Mouse (Mus musculus) lung, adult 18-20 months (tissue): Measurements from ENCODE around the gene Nat8l.
"Not testable (repeated sequence)": the region's sequence is repeated elsewhere in the genome, so short reads cannot be mapped to it uniquely, and the experiment has no call there.

ENCODE experiments used
- DNase-seq, 2 experiments: peaks; one replicate each; pipeline ENCODE4 v3.0.0; 2022; ENCODE audit warnings: mixed read lengths in 2 of 2

Gene Nat8l

DNA sequence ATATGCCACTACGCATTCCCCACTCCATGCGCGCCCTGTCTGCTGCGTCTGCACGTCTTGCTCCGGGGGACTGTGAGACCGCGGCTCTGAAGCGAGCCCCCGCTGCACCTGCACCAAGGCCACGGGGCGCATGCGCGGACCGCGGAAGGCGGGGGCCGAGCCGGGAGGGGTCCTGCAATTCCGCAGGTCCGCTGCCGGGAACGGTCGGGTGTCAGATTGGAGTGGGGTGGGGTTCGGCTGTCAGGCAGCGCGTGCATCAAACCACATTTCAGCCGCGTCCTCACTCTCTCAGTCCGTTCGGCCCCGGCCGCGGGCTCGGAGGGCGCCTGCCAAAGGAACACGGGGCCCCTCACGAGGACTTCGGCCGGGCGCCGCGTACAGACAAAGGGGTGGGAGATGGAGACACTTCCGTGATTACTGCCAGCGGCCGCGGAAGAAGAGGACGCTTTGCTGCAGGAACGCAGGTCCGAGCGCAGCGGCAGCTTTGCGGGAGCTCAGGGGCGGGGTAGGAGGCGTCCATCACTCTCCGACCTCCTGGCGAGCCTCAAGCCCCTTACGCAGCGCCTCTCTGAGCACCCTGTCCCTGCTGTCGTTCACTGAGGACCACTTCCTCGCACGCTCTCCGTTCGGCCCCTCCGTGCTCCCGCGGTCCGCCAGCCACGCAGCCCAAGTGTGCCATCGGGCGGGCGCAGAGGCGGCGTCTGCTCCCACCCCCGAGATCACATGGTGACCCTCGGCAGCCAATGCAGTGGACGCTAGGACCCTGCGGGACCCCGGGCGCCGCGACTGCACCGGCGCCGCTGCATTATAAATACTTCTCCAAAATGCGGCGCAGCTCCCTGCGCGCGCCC lies at the start of gene Nat8l:
Gene Nat8l, plus strand, starts transcription at position 142 of the 851 bp plus-strand sequence.
- DNase-seq = no peak

DNA sequence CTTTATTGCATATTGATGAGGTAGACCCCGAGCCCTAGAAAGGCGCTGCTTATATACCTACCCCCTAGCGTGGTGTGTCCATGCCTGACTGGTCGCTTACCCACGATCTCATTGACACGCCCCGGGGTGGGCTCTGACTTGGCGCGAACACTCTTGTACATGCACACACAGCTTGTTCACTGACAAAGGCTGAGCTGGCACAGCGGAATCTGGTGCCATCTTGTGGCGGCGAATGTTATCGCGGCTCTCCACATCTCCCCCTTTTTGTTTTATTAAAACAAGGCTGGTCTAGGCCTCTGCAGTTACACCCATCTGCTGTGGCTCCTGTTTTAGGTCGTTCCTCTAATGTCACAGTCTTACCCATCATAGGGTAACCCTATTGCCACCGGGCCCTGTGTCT lies 48.7 kb upstream of the Nat8l start:
- DNase-seq = not testable (repeated sequence)

DNA sequence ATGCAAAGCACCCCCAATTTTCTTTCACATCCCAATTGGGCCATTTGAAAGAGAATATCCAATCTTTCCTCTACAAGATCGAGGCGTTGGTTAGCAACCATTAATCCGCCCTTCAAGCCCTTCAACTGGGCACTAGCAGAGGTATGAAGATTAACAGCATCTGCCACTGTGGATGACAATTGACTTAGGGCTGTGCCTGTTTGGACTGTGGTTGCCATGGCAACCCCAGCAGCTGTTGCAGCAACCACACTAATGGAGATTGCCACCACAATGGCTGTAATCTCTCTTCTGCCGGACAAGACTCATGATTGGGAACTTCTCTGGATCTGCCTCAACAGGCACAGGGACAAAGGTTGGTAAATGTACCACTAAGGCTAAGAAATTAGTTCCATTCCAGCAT lies 47.5 kb upstream of the Nat8l start:
- no peak for DNase-seq

DNA sequence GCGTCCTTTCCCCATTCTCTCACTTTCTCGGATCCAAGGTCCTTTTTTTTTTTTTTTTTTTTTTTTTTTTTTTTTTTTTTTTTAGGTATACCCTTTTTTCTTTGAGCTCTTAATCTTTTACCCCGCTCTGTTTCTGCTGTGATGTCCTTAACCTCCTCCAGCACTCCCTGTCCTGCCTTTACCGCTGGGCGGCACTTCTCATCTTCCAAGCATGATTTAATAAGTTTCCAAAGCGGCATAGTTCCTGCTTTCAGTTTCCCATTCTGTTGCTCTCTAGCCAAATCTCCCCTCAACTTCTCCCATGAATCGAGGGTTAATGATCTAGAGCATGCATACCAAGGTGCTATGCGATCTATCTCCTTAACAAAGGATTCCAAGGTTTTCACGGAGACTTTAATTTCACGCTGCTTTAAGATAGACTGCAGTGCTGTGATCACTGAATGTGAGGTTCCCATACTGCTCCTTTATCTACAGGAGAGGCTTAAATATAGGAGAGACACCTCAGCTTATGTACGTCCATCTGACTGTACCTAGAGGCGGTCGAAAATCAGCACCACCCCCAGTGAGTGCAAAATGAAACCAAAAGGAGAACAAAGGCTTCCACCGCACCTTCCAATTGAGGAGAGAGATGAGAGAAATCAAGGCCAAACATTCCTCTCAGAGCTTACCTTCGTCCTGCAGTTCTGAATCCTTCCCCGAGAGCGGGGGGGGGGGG lies 42.2 kb upstream of the Nat8l start:
- no peak for DNase-seq

DNA sequence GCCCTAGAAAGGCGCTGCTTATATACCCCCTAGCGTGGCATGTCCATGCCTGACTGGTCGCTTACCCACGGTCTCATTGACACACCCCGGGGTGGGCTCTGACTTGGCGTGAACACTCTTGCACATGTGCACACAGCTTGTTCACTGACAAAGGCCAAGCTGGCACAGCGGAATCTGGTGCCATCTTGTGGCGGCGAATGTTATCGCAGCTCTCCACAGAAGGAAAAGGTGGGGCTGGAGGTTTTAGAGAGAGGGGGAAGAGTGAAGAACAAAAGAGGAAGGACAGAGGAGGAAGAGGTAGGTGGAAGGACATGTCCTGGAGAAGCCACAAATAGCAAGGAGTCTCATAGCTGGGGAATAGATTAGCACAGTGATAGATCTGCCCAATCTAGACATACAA lies 41.4 kb upstream of the Nat8l start:
- peak; percentile 70 to 74 for DNase-seq

DNA sequence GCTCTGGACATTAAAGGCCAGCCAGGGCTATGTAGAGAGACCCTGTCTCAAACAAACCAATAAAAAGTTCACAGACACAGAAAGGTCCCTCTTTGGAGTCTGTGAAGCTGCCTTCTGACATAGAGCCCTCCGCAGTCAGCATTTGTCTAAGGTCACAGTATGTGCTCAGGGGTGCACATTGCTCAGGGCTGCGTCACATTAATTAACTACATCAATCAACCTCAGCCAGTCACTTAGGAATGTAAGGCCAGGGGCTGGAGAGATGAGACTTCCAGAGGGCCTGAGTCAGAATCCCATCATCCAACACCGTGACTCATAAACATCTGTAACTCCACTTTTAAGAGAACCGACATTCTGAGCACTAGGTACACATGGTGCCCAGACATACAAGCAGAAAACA lies 39.9 kb upstream of the Nat8l start:
- DNase-seq = no peak

DNA sequence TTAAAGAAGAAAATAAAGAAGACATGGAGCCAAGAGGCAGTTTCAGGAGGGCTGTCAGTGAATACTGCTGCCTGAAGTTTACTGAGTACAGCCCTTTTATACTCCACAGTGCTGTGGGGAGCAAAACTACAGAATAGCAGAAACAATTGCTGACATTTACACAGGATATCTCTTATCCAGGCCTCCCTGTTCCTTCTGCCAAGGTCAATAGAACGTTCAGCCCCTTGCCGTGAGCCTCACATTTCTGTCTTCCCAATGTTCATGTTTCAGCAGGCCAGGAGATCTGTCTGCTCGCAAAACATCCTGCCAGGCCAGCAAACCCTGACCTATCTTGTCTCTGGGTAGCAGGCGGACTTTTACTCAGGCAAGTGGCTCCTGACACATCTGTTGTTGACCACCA lies 36.4 kb upstream of the Nat8l start:
- no peak for DNase-seq

DNA sequence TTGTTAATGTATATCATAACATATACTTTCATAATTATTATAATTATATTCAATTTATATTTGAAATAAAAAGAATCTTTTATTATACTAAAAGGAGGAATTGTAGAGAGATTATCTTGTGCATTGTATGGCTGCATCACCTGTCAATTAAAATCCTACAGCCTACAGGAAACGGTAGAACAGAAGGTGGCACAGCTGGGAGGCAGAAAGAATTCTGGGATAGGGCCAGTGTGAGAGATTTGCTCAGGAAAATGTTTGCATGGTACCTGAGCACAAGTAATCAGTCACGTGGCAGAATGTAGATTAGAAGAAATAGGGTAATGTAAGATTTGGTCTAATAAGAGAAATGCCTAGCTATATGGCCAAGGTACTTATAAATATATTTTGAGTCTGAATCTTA lies 21.0 kb upstream of the Nat8l start:
- no peak for DNase-seq

DNA sequence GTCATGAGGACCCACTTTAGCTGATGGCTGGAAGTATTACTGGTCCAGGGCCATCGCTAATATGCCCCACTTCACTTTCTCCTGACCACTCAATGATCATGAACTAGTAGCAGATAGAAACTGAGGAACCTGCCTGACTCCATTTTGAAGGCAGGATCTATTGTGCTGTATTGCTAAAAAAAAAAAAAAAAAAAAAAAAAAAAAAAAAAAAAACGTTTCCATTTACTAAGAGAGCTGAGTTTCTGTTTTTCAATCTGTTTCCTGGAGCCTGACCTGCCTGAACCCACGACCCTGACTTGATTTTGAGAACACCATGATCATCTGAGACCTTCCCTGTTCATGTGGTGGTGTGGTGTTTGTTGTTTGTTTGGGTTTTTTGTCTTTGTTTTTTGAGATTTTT lies 19.5 kb upstream of the Nat8l start:
- no peak for DNase-seq

DNA sequence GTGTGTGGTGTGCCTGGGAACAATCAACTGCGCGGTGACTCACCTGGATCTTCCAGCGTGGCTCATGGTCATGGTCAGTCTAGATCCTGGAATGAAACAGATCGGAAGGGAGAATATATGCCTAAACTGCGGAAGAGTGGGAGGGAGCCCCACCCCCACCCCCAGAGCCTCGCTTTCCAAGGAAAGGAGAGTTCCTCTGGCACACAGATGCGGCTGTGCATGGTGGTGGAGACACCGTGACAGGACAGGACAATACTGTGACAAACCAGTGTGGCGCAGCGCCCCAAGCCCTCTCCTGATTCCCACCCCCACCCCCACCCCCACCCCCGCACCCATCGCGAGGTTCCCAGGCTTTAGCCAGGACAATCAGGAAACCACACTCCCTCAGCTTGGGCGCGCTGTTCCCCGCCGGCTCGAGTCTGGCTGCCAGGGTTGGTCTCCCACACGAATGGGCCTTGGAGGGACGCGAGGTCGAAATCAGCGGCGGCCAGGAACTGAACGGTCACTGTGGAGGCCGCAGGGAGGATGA lies 13.0 kb upstream of the Nat8l start:
- no peak for DNase-seq

DNA sequence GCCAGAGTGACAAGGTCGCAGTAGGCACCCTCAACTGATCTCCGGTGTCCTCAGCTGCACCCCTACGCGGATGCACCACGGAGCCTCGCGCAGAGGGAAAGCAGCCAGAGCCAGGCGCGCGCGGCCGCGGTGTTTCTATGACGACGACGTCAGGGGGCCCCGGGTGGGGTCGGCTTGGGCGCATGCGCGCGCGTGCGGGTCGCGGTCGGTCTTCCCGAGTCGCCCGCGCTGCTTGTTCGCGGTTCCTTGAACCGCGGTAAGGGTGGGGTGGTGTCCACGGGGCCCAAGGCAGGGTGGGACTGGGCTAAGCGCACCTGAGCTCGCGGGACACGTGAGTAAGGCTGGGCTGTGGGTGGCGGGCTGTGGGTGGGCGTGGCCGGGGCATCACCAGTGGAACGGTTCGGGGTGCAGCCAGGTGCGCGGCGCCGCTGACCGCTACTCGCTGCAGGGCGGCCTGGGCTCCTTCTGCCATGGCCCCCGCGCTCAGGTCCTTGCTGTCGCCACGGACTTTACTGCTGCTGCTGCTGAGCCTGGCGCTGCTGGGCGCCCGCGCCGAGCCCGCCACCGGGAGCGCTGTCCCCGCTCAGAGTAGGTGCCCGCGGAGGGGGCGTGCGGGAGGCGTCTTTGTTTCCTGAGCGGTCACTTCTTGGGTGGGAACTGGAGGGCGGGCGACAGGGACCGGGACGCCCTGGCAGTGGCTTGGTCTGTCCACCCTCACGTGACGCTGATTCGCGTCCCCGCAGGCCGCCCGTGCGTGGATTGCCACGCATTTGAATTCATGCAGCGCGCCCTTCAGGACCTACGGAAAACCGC lies 12.3 kb upstream of the Nat8l start, which contains the start of gene Gm1673:
Gene Gm1673, plus strand, starts transcription at position 125 of the 813 bp plus-strand sequence.
- peak; percentile 51 to 72 for DNase-seq

DNA sequence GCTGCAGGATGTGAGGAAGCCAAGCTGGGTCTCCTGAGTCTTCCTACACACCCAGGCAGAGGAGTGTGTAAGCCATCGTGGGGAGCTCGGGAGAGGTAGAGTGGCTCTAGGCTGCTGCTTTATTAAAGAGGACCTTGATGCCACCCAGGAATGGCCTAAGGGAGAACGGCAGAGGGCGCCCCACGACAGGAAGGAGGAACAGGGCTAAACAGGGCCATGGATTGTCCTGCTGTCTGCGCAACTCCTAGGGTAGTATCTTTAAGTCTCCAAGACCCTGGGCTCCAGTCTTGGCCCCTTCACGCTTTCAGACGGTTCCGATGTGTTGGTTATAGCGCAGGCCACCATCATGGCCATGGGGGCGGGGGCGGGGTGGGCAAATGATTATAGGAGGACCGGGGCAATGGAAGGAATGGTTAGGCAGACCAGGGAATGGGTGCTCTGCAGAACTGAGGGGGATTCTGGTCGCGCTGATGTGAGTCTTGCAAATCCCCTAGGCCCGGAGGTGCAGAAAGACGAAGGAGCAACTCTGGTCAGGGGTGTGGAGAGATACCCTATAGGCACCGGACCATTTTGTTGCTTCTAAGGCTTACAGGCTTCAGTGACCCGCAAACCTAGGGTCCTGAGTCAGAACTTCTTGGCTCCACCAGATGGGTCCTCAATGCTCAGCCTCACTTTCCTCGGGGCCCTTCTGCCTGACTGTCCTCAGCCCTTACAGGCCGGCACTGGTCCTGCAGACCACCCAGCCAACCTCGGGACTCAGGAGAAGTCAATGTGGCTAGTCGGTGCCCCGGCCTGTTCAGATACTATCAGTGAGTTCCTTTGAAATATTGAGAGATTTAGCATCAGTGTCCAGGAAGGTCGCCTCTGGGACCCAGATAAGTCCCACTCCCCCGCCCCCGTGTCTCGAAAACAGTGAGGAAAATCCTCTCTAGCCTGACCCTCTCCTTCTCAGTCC lies 836 bp upstream of the Nat8l start:
- peak in 1 of 2 experiments; percentile 42 for DNase-seq

DNA sequence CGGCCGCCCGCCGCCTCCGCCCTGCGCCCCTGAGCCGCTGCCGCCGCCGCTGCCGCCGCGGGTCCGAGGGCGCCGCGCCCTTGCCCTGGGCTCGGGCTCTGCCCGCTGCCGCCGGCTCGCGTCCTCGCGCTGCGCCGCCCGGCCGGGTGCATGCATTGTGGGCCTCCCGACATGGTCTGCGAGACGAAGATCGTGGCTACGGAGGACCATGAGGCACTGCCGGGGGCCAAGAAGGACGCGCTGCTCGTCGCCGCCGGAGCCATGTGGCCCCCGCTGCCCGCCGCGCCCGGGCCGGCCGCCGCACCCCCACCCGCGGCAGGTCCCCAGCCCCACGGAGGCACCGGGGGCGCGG lies 886 bp downstream of the Nat8l start:
- DNase-seq = no peak

DNA sequence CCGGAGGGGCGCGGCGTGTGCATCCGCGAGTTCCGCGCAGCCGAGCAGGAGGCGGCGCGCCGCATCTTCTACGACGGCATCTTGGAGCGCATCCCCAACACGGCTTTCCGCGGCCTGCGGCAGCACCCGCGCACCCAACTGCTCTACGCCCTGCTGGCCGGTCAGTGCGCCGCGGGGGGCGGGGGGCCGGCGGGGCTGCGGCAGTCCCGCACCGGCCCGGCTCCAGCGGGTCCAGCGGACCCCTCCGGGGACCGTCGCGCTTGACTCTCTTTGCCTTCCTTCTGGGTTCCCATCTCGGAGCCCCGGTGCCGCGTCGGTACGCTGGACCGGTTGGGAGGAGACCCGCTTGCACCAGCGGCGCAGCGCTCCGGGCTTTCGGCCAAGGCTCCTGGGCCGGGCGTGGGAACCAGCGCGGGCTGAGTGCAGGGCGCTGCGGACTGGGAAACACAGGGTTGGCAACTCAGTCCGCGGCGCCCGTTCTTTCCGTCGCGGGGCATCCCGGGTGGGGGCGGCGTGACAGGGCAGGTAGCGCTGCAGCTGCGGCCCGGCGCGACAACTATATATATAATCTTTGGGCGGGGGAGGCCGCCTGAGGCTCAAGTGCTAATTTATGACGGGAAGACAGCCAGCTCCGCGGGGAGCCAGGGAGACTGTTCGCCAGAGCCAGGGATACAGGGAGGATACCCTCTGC lies 1.4 kb downstream of the Nat8l start:
- DNase-seq = peak; percentile 42 to 44

DNA sequence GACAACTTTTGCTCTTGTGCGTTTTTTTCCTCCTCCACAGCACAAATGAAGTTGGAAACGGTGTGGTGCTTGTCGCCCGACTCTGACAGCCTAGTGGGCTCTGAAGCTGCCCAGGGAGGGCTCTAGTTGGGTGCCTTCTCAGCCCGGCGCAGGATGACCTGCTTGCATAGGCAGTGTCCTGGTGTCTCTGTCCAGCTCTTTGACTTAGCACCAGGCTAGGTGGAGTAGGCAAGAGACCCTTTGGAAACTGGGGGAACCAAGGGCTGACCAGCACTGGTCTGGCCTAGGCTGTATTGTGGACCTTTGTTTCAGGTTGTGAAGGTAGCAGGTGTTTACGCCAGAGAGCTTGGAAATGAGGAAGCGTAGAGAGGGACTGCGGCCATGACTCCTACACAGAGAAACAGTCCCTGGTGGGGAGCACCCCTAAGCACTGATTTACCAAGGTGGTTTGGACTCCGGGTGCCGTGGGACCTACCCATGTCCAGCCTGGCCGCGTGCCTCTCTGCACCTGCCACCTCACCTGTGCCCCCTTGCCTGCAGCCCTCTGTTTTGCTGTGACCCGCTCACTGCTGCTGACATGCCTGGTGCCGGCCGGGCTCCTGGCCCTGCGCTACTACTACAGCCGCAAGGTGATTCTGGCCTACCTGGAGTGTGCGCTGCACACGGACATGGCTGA lies 2.2 kb downstream of the Nat8l start:
- no peak for DNase-seq

DNA sequence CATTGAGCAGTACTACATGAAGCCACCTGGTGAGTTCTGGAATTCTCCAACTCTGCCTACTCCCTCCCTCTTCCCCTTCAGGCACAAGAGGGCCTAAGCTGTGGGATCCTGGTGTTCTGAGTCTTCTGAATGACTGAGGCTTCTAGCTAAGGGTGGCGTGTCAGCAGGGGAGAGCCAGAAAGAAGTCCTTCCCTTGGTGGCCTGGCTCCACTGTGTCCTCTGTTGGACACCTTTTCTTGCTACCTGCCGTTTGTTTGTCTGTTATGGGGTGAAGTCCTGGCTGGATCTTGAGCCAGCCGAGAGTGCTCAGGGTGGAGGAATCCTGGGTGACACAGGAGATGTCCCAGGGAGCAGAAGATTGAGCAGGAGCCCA lies 2.7 kb downstream of the Nat8l start:
- DNase-seq = no peak

DNA sequence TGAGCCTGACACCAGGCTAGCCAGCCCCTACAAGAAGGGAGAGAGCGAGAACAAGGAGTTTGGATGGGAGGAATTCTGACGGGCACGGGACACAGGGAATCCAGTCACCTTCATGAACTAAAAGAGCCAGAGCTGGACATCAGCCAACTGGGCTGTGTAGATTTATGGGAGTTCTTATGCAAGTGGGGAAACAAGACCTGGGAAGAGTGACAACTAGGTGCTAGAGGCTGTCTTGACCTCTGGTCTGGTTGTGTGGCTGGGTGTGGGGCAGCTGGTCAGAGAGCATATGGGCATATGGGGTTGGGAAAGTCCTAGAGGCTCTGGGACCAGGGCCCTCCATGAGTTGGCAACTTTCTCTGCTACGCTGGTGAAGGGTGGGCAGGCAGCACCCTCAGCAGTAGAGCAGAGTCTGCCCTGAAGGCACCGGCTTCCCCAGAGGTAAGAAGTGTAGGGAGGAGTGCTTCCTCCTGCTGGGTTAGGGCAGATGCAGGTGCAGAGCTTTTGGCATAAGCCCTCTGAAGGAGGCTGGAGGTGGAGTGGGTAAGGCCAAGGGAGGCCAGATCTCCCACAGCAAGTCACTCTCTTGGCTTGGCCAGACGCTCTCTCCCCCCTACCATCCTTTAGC lies 3.8 kb downstream of the Nat8l start:
- peak; percentile 22 to 38 for DNase-seq

DNA sequence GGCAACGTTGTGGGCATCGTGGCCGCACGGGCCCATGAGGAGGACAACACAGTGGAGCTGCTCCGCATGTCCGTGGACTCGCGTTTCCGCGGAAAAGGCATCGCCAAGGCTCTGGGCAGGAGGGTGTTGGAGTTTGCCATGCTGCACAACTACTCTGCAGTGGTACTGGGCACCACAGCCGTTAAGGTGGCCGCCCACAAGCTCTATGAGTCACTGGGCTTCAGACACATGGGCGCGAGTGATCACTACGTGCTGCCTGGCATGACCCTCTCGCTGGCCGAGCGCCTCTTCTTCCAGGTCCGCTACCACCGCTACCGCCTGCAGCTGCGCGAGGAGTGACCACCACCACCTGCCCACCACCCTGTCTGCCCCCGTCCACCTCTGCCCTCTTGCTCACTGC lies 5.0 kb downstream of the Nat8l start:
- DNase-seq = no peak

DNA sequence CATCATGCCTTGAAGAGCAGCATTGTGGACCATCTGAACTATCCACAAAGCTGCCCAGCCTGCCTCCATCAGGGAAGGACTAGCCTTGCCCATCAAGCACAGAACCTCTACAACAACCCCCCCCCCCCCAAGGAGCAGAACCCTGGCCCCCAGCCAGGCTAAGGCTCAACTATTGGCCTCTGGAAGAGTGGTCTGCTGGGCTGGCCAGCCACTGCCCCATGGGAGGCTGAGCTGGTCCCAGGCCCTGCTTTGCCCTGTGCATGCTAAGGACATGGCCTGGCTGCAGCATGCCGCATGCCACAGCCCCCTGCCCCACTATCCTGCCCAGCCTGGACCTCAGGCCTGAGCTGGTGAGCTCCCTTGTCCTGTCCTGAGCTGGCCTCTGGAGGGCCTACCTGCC lies 5.6 kb downstream of the Nat8l start:
- no peak for DNase-seq

DNA sequence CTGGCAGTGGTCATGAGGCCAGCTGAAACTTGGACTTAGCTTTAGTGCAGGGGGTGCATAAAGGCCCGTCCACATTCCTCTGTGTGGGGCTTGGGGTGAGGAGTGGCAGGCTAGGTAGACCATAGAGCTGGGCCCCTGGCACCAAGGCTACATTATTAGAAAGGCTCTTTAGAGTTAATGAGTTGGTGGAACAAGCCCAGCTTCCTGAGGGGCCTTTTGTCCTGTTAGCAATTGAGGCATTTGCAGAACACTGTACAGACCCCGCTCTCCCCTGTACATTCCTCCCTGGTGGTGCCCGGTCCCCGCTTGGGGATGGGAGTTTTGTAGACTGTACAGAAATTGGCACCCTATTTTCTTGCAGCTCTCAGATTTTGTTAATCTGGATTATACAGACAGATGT lies 6.9 kb downstream of the Nat8l start:
- no peak for DNase-seq
